Mouse (Mus musculus) heart, adult 2 months (tissue): ENCODE data around the gene Olfr23.
"Not testable (repeated sequence)": the region's sequence is repeated elsewhere in the genome, so short reads cannot be mapped to it uniquely, and the experiment has no call there.

Experiments
- CTCF ChIP-seq: fragments of 200-600 bp; IDR thresholded peaks from 2 replicates; pipeline ENCODE4 v1.8.1; 2022; ENCODE audit warnings: antibody characterized with exemption, mild to moderate bottlenecking, moderate library complexity
- EP300 ChIP-seq: fragments of 200-500 bp; IDR thresholded peaks from 2 replicates; pipeline ENCODE4 v1.6.1; 2011; ENCODE audit warnings: low read depth, low read length, control low read depth; ENCODE audit not compliant: insufficient read depth
- POLR2A ChIP-seq: fragments of 200-500 bp; IDR thresholded peaks from 2 replicates; pipeline ENCODE4 v1.6.1; 2011; ENCODE audit warnings: mild to moderate bottlenecking, low read depth, low read length, control low read depth; ENCODE audit not compliant: insufficient read depth

DNA sequence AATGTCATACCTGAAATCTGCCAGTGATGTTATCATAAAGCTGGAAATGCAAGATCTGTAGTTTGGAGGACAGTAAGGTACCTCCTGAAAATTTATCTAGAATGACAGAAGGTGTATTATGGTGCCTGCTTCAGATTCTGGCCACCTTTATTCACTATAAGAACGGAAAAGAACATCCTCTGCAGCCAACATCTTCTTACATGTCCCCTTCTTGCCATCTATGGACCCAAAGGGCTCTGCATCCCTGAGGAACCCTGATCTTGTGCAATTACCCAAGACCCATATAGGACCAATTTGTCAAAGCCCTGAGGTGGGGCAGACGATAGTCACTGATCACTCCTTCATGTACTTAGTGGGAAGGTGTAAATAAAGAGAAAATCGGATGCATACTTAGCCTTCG lies 27.3 kb upstream of the Olfr23 start, which contains the start of gene Olfr395:
- not testable (repeated sequence) for TF ChIP-seq POLR2A, CTCF, EP300
